Mouse (Mus musculus): ENCODE data around the gene Siah3. TPM values are rescaled to one million over a fixed set of nuclear protein-coding genes. Genes with fewer than 3 reads are reported as not detected.

The Siah3 gene
- total and polyA plus RNA-seq, 2 experiments from 2014 or later, result 3.1 to 8.2 TPM

DNA sequence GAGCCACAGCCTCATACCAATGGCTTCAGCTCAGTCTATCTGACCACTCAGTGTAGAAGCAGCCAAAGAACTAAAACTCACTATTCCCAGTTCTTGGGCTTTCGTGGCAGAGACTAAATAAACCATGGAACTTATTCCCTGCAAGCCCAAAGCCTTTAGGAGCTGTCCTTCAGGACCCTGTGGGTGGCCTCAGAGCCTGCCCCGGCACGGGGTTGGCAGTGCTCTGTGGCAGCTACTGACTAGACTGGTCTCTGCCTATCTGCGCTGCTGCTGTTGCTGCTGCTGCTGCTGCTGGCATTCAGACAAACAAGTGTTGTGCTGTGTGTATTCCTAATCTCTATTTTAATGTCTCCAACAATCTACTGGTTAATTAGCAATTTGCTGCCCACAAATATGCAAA, 1.1 kb upstream of the Siah3 start:
- DNase-seq (ENCODE audit: low spot score) (peak; percentile 65), ATAC-seq (peak; percentile 63)
- Histone ChIP-seq H3K4me1 (ENCODE audit: insufficient read depth, low read length) (peaks cover 24% of the 10 kb centered on the region), H3K9ac (replicated peaks; ENCODE audit: low read length) (no peak overlapping the region), H3K4me3 (ENCODE audit: low read length) (0 out of 2 replicates have a peak overlapping the region, but pooled peaks have one; percentile 50), H3K27ac (peak overlapping the region; percentile 42; the same call in 1 of the 2 replicates), H3K27me3 (ENCODE audit: insufficient read depth, low read length) (no peaks in the 10 kb centered on the region), H3K4me2 (ENCODE audit: low read depth, low read length) (peak overlapping the region; percentile 87), H3K9me3 (ENCODE audit: low read length) (no peaks in the 10 kb centered on the region), H3K36me3 (ENCODE audit: insufficient read depth, low read length) (no peaks in the 10 kb centered on the region)
- WGBS, result 0% methylated on average over 4 of the region's 4 CpGs
- 0 out of 2 replicates have a peak, but pooled peaks have one; percentile 1 for TF ChIP-seq CTCF (IDR thresholded peaks at IDR 0.05; ENCODE audit: low read depth)

DNA sequence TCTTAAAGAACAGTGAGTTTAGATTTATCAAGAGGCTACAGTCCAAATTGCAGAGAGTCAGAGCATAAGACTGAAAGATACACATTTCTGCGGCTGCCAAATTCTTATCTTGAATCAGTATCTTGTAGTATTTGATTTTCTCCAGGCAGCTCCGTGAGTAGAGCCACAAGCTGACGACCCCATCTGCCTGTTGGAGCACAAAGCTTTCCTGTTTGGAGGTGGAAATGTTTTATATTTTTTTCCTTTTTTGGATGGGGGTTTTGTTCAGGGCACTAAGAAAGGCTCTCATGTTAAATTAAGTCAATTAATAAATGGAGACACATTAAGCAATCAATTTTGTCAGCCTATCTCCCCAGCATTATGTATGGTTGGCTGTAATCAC, 430 bp upstream of the Siah3 start:
- WGBS, result 19% methylated on average over 3 of the region's 3 CpGs
- H3K4me1 ChIP-seq (ENCODE audit: insufficient read depth, low read length), result peaks cover 26% of the 10 kb centered on the region
- ATAC-seq, result no peak

DNA sequence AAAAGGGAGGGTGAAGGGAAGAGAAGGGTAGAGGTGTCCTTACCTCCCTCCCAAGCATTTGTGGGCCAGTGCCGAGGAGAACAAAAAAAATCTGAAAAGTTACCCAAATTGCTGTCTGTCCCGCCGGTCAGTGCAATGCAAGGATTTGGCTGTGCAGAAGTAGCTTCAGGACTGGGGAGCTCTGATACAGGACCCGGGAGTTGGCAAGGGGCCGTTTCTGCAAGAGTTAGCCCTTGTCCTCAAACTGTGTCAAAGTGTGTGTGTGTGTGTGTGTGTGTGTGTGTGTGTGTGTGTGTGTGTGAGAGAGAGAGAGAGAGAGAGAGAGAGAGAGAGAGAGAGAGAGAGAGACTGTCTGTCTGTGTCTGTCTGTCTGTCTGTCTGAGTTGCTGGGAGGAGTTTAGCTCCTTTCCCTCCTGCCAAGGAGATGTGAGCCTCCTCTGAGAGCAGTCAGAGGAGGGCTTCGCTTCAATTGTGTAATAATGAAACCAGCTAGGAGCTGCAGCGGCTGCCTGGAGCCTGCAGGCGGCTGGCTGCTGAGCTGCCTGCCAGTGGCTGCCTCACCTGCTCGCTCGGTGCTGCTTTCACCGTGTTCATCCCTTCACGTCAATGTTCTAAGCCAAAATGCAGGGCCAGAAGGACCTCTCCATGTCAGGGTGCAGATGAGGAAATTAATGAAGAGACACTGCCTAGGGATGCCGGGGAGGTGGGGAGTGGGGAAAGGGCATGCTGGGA, 873 bp downstream of the Siah3 start:
- peaks cover 26% of the 10 kb centered on the region for H3K4me1 ChIP-seq (ENCODE audit: insufficient read depth, low read length)
- peak overlapping the region; percentile 76 for H3K27ac ChIP-seq
- H3K9me3 ChIP-seq (ENCODE audit: low read length), result no peaks in the 10 kb centered on the region
- TF ChIP-seq CTCF (IDR thresholded peaks at IDR 0.05; ENCODE audit: low read depth), result peak; percentile 72
- H3K4me3 ChIP-seq (ENCODE audit: low read length), result peak overlapping the region; percentile 50
- 2% methylated on average over 13 of the region's 13 CpGs for WGBS
- DNase-seq (ENCODE audit: low spot score), result peak; percentile 84
- H3K9ac ChIP-seq (replicated peaks; ENCODE audit: low read length), result peak overlapping the region; percentile 72
- H3K36me3 ChIP-seq (ENCODE audit: insufficient read depth, low read length), result no peaks in the 10 kb centered on the region
- peak overlapping the region; percentile 87 for H3K4me2 ChIP-seq (ENCODE audit: low read depth, low read length)
- no peaks in the 10 kb centered on the region for H3K27me3 ChIP-seq (ENCODE audit: insufficient read depth, low read length)
- peak; percentile 81 for ATAC-seq

More for the DNA sequence above, 430 bp upstream of the Siah3 start:
- TF ChIP-seq CTCF (IDR thresholded peaks at IDR 0.05; ENCODE audit: low read depth), result no peak
- no peaks in the 10 kb centered on the region for H3K27me3 ChIP-seq (ENCODE audit: insufficient read depth, low read length)
- H3K27ac ChIP-seq, result peak overlapping the region; percentile 76
- H3K4me3 ChIP-seq (ENCODE audit: low read length), result peak overlapping the region; percentile 50
- DNase-seq (ENCODE audit: low spot score), result peak; percentile 36
- peak overlapping the region; percentile 87 for H3K4me2 ChIP-seq (ENCODE audit: low read depth, low read length)
- no peaks in the 10 kb centered on the region for H3K36me3 ChIP-seq (ENCODE audit: insufficient read depth, low read length)
- 0 out of 2 replicates have a peak overlapping the region, but pooled peaks have one; percentile 72 for H3K9ac ChIP-seq (replicated peaks; ENCODE audit: low read length)
- no peaks in the 10 kb centered on the region for H3K9me3 ChIP-seq (ENCODE audit: low read length)

DNA sequence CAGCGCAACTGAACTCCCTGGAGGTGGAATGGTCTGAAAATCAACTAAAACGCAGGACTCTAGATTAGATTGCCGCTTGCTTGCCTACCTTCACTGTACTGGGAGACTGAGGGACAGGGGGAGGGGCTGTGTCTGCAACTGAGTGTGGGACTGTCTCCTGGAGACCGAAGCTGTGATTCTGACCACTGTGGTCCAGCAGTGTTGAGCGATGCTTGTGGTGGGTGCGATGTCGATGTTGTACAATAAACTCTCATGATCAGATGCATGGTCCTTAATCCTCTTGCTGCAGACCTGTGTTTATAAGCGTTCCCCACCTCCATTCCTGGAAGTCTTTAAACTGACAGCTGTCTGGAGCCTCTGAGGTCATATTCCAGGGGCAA, 1.4 kb downstream of the Siah3 start:
- ATAC-seq (no peak; the same call in 1 of the 2 replicates), DNase-seq (ENCODE audit: low spot score) (peak; percentile 40)
- WGBS, result 12% methylated on average over 8 of the region's 8 CpGs
- H3K27me3 ChIP-seq (ENCODE audit: insufficient read depth, low read length), result no peaks in the 10 kb centered on the region
- H3K4me2 ChIP-seq (ENCODE audit: low read depth, low read length), result peak overlapping the region; percentile 87
- no peak for TF ChIP-seq CTCF (IDR thresholded peaks at IDR 0.05; ENCODE audit: low read depth)
- H3K4me1 ChIP-seq (ENCODE audit: insufficient read depth, low read length), result peaks cover 26% of the 10 kb centered on the region
- H3K36me3 ChIP-seq (ENCODE audit: insufficient read depth, low read length), result no peaks in the 10 kb centered on the region
- H3K4me3 ChIP-seq (ENCODE audit: low read length), result peak overlapping the region; percentile 50
- no peaks in the 10 kb centered on the region for H3K9me3 ChIP-seq (ENCODE audit: low read length)
- H3K9ac ChIP-seq (replicated peaks; ENCODE audit: low read length), result peak overlapping the region; percentile 72
- H3K27ac ChIP-seq, result peak overlapping the region; percentile 76

DNA sequence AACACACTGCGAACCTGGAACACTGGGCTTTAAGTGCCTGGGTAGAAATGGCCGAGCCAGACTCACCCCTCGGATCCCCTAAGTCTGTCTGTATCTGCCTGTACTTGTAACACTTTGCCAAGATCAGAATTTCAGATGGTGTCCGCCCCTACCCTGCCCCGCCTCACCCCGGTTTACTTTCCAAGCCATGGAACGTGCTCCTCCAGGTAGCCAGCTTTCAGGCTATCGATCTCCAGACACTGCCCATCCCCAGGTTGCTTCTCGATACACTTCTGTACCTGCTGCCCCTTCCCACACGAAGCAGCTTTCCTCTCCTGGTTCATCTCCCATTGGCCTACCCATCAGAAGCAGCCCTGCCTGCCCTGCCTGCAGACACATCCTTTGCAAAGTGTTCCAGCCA, 3.6 kb downstream of the Siah3 start:
- no peak overlapping the region for H3K4me3 ChIP-seq (ENCODE audit: low read length)
- no peaks in the 10 kb centered on the region for H3K9me3 ChIP-seq (ENCODE audit: low read length)
- H3K4me2 ChIP-seq (ENCODE audit: low read depth, low read length), result 0 out of 2 replicates have a peak overlapping the region, but pooled peaks have one; percentile 10
- H3K27ac ChIP-seq, result peak overlapping the region; percentile 41; the same call in 1 of the 2 replicates
- H3K27me3 ChIP-seq (ENCODE audit: insufficient read depth, low read length), result no peaks in the 10 kb centered on the region
- ATAC-seq (no peak), DNase-seq (ENCODE audit: low spot score) (no peak)
- peaks cover 23% of the 10 kb centered on the region for H3K4me1 ChIP-seq (ENCODE audit: insufficient read depth, low read length)
- 79% methylated on average over 10 of the region's 10 CpGs for WGBS
- TF ChIP-seq CTCF (IDR thresholded peaks at IDR 0.05; ENCODE audit: low read depth), result no peak
- no peak overlapping the region for H3K9ac ChIP-seq (replicated peaks; ENCODE audit: low read length)
- H3K36me3 ChIP-seq (ENCODE audit: insufficient read depth, low read length), result no peaks in the 10 kb centered on the region

DNA sequence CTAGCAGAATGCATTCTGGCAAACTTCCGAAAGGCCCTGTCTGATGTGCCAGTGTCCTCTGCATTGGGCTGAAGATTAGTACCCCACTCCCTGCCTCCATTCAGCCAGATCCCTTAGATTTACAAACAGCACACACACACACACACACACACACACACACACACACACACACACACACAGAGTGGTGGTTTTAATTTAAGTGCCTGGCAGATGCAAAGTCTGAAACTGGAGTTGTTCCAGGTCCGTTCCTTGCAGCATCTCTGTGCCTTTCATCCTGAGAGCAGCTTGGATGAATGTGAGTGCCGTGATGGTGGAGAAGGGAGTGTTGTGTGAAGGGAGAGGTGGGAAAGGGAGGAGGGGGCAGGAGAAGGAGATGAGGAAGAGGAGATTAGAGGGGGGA, 4.2 kb downstream of the Siah3 start:
- ATAC-seq (no peak), DNase-seq (ENCODE audit: low spot score) (peak; percentile 69)
- 0 out of 2 replicates have a peak overlapping the region, but pooled peaks have one; percentile 10 for H3K4me2 ChIP-seq (ENCODE audit: low read depth, low read length)
- peaks cover 19% of the 10 kb centered on the region for H3K4me1 ChIP-seq (ENCODE audit: insufficient read depth, low read length)
- H3K4me3 ChIP-seq (ENCODE audit: low read length), result no peak overlapping the region
- no peaks in the 10 kb centered on the region for H3K9me3 ChIP-seq (ENCODE audit: low read length)
- no peak overlapping the region for H3K9ac ChIP-seq (replicated peaks; ENCODE audit: low read length)
- no peaks in the 10 kb centered on the region for H3K36me3 ChIP-seq (ENCODE audit: insufficient read depth, low read length)
- TF ChIP-seq CTCF (IDR thresholded peaks at IDR 0.05; ENCODE audit: low read depth), result no peak
- WGBS, result 21% methylated on average over 3 of the region's 3 CpGs
- no peaks in the 10 kb centered on the region for H3K27me3 ChIP-seq (ENCODE audit: insufficient read depth, low read length)
- H3K27ac ChIP-seq, result peak overlapping the region; percentile 41; the same call in 1 of the 2 replicates

DNA sequence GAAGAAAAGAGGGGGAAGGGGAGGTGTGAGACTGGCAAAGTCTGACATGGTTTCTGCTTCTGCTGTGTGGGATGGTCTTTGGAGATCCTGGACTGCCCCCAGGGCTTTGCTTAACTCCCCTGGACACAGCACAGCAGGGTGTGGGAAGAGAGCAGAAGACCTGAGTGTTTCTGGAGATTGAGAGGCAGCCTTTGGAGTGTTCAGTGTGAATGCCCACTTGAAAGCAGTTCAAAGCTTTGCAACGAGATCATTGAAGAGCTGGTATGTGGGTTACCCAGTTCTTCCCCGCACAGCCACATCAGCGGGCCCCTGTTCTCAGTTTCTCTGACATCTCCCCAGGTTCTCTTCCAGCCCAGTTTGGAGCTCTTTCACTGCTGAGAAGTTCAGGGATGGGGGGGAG, 4.7 kb downstream of the Siah3 start:
- no peak overlapping the region for H3K4me3 ChIP-seq (ENCODE audit: low read length)
- 44% methylated on average over 3 of the region's 3 CpGs for WGBS
- ATAC-seq, result no peak
- peak; percentile 12 for DNase-seq (ENCODE audit: low spot score)
- no peak overlapping the region for H3K9ac ChIP-seq (replicated peaks; ENCODE audit: low read length)
- TF ChIP-seq CTCF (IDR thresholded peaks at IDR 0.05; ENCODE audit: low read depth), result no peak
- H3K36me3 ChIP-seq (ENCODE audit: insufficient read depth, low read length), result no peaks in the 10 kb centered on the region
- H3K27ac ChIP-seq, result peak overlapping the region; percentile 41; the same call in 1 of the 2 replicates
- no peaks in the 10 kb centered on the region for H3K9me3 ChIP-seq (ENCODE audit: low read length)
- H3K4me2 ChIP-seq (ENCODE audit: low read depth, low read length), result no peak overlapping the region
- H3K4me1 ChIP-seq (ENCODE audit: insufficient read depth, low read length), result peaks cover 19% of the 10 kb centered on the region
- H3K27me3 ChIP-seq (ENCODE audit: insufficient read depth, low read length), result no peaks in the 10 kb centered on the region

All from hindbrain, postnatal 0 days (tissue).